Mouse (Mus musculus): Measurements from ENCODE around the gene Gm21962.
"Not testable (repeated sequence)": the region's sequence is repeated elsewhere in the genome, so short reads cannot be mapped to it uniquely, and the experiment has no call there.

DNA sequence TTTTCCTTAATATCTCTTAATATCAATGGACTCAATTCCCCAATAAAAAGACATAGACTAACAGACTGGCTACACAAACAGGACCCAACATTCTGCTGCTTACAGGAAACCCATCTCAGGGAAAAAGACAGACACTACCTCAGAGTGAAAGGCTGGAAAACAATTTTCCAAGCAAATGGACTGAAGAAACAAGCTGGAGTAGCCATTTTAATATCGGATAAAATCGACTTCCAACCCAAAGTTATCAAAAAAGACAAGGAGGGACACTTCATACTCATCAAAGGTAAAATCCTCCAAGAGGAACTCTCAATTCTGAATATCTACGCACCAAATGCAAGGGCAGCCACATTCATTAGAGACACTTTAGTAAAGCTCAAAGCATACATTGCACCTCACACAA is at the start of gene Gm21962:
- not testable (repeated sequence) for TF ChIP-seq EP300, CTCF (IDR thresholded peaks at IDR 0.05; ENCODE audit: low read depth)

Data from heart, postnatal 0 days (tissue).